ENCODE assay signal across 22 mouse cellular contexts in genomic region chr3:142368411-142368810, GRCm38 (mm10). TPM values are rescaled to one million over a fixed set of nuclear protein-coding genes. Genes with fewer than 3 reads are reported as not detected.
DNase-seq lines count a peak whose midpoint lies in the region; ATAC-seq and TF ChIP-seq lines count a peak whose summit lies in the region.
"Had no signal": no experiment of that assay in that cellular context is flagged by ENCODE, and none has a peak within 500 bp of the region (broad histone marks: within the 10 kb centered on the region; RNA-seq: fewer than 3 reads in every experiment).

No protein-coding gene starts in this region.

- no peak for TF ChIP-seq CTCF in heart, postnatal 0 days (IDR thresholded peaks at IDR 0.05; ENCODE audit: low read depth)

- H3K4me2 ChIP-seq in heart, postnatal 0 days (ENCODE audit: low read depth, low read length), result no peak overlapping the region
- H3K4me2 ChIP-seq: embryonic facial prominence, embryonic 13.5 days; forebrain, embryonic 13.5 days; hindbrain, embryonic 15.5 days had no signal

- H3K9ac ChIP-seq in heart, postnatal 0 days (replicated peaks; ENCODE audit: low read depth, low read length), result no peak overlapping the region
- H3K9ac ChIP-seq: embryonic facial prominence, embryonic 13.5 days; forebrain, embryonic 13.5 days; forebrain, postnatal 0 days; hindbrain, embryonic 15.5 days had no signal

- 64% methylated on average over 9 of the region's 9 CpGs for WGBS in heart, postnatal 0 days

- intact Hi-C loops in heart, postnatal 14 days (cut with DNase I), result no loop called here

- peaks cover 19% of the 10 kb centered on the region for H3K36me3 ChIP-seq in heart, postnatal 0 days (replicated peaks; ENCODE audit: control insufficient read depth, insufficient read depth, low read length)
- H3K36me3 ChIP-seq: embryonic facial prominence, embryonic 13.5 days; hindbrain, embryonic 15.5 days had no signal

- no peaks in the 10 kb centered on the region for H3K27me3 ChIP-seq in heart, postnatal 0 days (ENCODE audit: control insufficient read depth, insufficient read depth, low read length)
- H3K27me3 ChIP-seq: embryonic facial prominence, embryonic 13.5 days; forebrain, embryonic 13.5 days; hindbrain, embryonic 15.5 days; Patski had no signal

- no peak for TF ChIP-seq EP300 in heart, postnatal 0 days (IDR thresholded peaks at IDR 0.05; ENCODE audit: low read depth)

- H3K4me1 ChIP-seq in heart, postnatal 0 days (ENCODE audit: control insufficient read depth, insufficient read depth), result peaks cover 11% of the 10 kb centered on the region
- H3K4me1 ChIP-seq: embryonic facial prominence, embryonic 13.5 days; forebrain, embryonic 13.5 days; hindbrain, embryonic 15.5 days had no signal

- ATAC-seq in heart, postnatal 0 days (ENCODE audit: insufficient read depth, low read depth), result no peak
- ATAC-seq: CD4-positive, CD25-positive, alpha-beta regulatory T cell, adult 4 months; forebrain, embryonic 13.5 days; forebrain, postnatal 0 days; intestine, embryonic 16.5 days; Patski had no signal

- H3K9me3 ChIP-seq in heart, postnatal 0 days (replicated peaks; ENCODE audit: control insufficient read depth, low read length), result no peaks in the 10 kb centered on the region
- H3K9me3 ChIP-seq: embryonic facial prominence, embryonic 13.5 days; forebrain, embryonic 13.5 days; heart, embryonic 10.5 days; hindbrain, embryonic 15.5 days had no signal

- peak overlapping the region; percentile 16; the same call in 1 of the 2 replicates for H3K27ac ChIP-seq in heart, postnatal 0 days (ENCODE audit: low read depth)
- H3K27ac ChIP-seq: embryonic facial prominence, embryonic 13.5 days; forebrain, embryonic 13.5 days; heart, embryonic 10.5 days; hindbrain, embryonic 15.5 days had no signal

- H3K4me3 ChIP-seq in heart, postnatal 0 days (ENCODE audit: low read depth, low read length), result no peak overlapping the region
- H3K4me3 ChIP-seq: embryonic facial prominence, embryonic 13.5 days; forebrain, embryonic 13.5 days; heart, embryonic 10.5 days; hindbrain, embryonic 15.5 days had no signal

- no peak for DNase-seq in heart, postnatal 0 days (ENCODE audit: low spot score)
- DNase-seq in heart, postnatal 14 days, result no peak
- peak; percentile 25 for DNase-seq in urinary bladder, postnatal 14 days (ENCODE audit: low spot score)
- no peak for DNase-seq in urinary bladder, postnatal 4 days (ENCODE audit: low spot score in 2 of 2)
- DNase-seq in R1 (ENCODE audit: low read depth, low spot score), result peak; percentile 82
- no peak for DNase-seq in retina, embryonic 14.5 days (ENCODE audit: low spot score)
- no peak for DNase-seq in retina, postnatal 1 day
- DNase-seq: adrenal gland, adult 8-10 months; adrenal gland, postnatal 36 days; B cell, adult 2 months; cerebellum, adult 2 months; cerebellum, postnatal 14 days; forebrain, postnatal 0 days; gastrocnemius, postnatal 36 days; kidney, adult 2 months had no signal

RNA-seq across cellular contexts. Expression of gene Pdlim5, which starts 27.1 kb away (rescaled TPM):
- 512 and 650 TPM in 2 replicates for total RNA-seq in heart, postnatal 0 days (2014; rRNA removed; ENCODE audit: low replicate concordance)
- 336 and 367 TPM in 2 replicates for polyA plus RNA-seq in heart, postnatal 0 days (2015; fragmentation: Nextera tagmentation; extraction: Ambion mirVana)
- 100 to 1,000 TPM; 678 to 728 TPM for total RNA-seq in heart, postnatal 14 days (2021)

Comparison
In these comparisons a context has a peak if more than half of its experiments do, and no peak if none do; other contexts are left out.
1. DNase-seq: peak in urinary bladder, postnatal 14 days (single experiment) and R1 (single experiment); none in heart, postnatal 0 days (single experiment), heart, postnatal 14 days (0 of 2), urinary bladder, postnatal 4 days (0 of 2), retina, embryonic 14.5 days (single experiment) and retina, postnatal 1 day (single experiment).